Mouse (Mus musculus) lung, postnatal 4 days (tissue): ENCODE measurements around the gene Akap9.
"Not testable (repeated sequence)": the region's sequence is repeated elsewhere in the genome, so short reads cannot be mapped to it uniquely, and the experiment has no call there.

Experiments used
- DNase-seq, 2 experiments: peaks; one replicate each; pipeline ENCODE4 v3.0.0; 2021

Gene Akap9

GRCm38 (mm10) chr5:3970936-3971335 is 43.1 kb downstream of the Akap9 start:
- DNase-seq = no peak

DNA sequence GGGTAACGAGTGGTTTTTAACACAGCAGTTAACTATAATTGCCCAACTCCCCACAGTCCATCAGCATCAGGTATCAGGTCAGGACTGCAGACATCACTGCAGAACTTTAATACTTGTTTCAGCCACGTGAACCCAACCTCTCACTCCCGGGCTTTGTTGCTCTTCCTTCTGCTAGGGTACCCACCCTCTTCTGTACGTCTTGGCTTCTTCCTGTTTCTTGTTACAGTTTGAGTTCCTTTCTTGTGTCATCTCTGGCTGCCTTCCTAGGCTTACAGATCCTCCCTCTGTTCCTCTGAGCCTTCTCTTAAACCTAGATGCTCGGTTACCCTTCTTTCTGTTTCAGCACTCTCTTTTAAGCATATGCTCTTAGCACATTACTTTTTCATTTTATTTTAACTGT is 45.9 kb downstream of the Akap9 start:
- no peak for DNase-seq

DNA sequence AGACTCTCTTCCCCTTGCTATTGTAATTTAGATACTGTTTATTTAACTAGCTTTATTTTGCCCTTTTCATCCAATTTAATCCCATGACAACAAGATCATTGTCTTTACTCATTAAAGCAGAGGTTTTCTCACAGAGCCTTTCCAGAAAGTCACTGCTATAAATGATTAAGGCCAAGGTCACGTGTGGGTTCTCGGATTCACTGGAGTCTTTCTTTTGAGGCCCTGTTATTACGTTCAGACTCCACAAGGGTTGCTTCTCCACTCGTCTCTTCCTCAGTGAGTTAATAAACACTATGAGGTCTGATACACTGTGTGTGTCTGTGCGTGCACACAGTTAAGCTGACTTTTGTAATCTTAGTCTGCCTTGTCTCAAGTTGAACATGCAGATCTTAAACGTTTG is 47.0 kb downstream of the Akap9 start:
- DNase-seq = no peak

GRCm38 (mm10) chr5:3976111-3976510 is 48.3 kb downstream of the Akap9 start:
- DNase-seq = no peak

DNA sequence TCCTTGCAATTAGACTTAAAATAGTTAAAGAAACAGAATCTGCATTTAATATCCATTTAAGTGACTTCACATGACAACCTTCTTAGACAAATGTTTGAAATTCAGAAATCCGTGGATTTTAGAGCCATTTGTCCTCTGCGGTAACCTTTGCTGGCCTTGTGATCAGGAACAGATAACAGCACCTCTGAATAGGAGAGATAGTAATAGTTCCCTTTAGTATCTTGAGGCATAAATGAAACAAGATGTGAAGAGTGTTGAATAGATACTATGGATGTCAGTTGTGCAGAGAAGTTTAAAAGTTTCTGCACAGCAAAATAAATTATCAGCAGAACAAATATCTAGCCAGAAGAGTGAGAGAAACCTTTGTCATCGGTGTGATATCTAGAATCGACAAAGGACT is 50.0 kb downstream of the Akap9 start:
- DNase-seq = no peak

DNA sequence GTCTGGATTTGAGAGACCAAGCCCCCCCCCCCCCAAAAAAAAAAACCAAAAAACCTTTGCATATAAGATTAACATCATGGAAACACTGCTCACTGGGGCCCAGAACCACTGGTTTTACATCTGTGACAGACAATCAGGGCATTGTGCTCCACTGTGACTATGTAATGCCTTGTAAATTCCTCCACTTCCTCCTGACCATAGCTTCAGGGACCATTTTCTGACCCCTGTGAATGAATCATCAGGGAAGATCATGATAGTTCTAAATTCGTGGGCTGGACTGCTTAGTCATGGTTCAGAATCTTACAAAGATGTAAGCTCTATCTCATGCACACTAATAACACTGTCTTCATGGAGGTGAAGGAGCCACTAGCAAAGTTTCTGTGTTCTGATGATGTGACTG is 61.8 kb downstream of the Akap9 start:
- DNase-seq = no peak

GRCm38 (mm10) chr5:3990499-3990898 is 62.6 kb downstream of the Akap9 start:
- no peak for DNase-seq

DNA sequence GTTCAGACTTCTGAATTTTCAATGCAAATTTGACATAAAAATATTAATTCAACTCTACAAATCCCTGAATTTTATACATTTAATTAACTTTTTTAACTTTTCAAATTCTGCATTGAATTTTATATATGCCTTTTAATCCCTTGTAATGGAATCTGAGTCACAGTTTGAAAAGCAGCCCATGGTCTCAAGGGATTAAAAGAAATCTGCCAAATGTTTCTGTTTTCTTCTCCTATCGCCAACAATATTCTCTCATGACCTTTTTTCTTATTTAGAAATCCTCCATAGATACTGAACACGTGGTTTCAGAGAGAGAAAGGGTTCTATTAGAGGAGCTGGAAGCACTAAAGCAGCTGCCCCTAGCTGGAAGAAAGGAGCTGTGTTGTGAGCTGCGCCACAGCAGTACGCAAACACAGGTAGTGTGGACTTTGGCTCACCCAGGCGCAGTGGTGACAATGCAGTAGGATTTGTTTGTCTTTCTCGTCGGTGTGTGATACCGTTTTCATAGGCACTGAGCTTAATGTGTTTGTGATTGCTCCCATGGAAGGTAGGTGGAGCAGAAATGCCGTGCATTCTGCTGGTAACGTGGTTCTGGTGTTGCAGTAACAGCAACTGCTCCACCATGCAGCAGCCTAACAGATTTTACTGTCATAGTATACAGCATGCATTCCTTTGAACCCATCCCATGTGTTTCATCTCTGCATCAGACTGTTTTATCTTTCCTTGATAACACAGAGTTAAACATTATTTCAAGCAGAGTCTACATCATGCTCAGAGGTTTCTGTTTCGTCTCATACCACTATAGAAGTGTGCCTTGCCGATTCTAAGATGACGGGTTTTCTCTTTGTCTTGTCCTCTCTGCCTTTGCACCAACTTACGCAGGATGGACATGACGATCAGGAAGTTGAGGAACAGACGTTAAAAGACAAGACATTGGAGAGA is 76.9 kb downstream of the Akap9 start:
- DNase-seq = no peak

GRCm38 (mm10) chr5:4006606-4007005 is 78.8 kb downstream of the Akap9 start:
- no peak for DNase-seq

DNA sequence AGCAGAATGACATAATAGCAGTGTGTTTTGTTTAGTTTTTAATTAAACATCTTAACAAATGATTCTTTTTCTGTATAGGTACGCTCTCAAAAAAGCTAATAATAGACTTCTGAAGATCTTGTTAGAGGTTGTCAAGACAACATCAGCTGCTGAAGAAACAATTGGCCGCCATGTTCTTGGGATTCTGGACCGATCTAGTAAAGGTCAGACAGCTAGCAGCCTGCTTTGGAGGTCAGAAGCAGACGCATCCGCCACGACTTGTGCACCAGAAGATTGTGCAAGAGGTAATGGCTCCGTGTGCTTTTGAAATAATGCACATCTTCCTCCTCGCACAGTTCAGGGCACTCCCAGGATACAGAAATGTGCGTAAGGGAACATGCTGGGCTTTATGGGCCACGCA is 80.4 kb downstream of the Akap9 start:
- no peak for DNase-seq

DNA sequence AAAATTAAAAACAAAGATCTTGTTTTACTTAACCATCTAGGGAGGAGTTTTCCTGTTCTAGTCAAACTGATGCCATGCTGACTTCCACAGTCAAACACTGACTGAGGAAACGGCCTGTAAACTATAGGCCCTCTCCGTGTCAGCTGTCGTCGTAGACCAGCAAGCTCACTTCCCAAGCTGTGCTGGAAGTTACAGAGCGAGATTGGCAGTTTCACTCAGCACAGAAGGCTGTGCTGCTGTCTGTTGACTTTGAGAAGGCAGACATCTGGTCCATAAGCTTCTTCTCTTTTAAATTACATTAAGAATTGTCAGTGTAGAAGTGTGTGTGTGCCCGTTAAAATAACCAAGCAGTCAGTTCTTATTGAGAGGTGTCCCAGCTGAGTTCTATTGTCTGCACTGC is 81.7 kb downstream of the Akap9 start:
- no peak for DNase-seq

DNA sequence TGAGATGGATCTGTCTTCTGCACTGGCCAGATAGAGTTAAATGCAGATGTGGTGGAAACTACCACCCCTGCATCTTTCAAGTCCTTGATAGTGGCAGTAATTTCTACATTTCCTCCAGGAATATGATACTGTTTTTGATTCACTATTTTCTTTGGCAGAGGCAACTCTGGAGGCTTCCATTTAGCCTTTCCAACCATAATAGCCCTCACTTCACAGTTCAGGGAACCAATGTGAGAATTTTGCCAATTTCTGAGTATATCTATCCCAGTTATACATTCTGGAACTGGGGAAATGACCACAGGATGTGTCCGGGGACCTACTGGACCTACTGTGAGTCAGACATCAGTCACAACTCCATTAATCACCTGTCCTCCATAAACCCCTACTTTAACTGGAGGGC is 89.8 kb downstream of the Akap9 start:
- not testable (repeated sequence) for DNase-seq

GRCm38 (mm10) chr5:4019377-4019776 is 91.5 kb downstream of the Akap9 start:
- no peak for DNase-seq

GRCm38 (mm10) chr5:4020018-4020417 is 92.2 kb downstream of the Akap9 start:
- DNase-seq = no peak

DNA sequence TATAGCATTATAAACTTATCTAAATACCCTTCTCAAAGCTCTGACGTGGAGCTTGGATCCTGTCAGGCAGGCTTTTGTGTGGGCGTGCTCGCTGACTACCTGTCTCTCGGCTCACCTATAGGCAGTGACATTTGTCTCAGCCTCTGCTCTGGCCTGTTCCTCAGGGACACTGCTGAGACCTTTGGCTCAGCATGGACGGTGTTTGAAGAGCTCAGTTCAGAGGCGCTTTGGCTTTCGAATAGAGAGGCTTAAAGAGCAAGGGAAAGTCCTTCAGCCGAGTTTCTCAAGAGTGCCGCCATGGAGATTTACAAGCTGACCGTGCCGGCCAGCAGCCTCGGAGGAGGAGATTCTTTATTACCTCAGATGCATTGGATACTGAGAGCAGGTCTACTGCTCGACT is 95.3 kb downstream of the Akap9 start:
- DNase-seq = no peak

GRCm38 (mm10) chr5:4023742-4024681 is 96.2 kb downstream of the Akap9 start:
- DNase-seq = peak in 1 of 2 experiments; percentile 28

- no peak for DNase-seq
Observed at GRCm38 (mm10) chr5:4024727-4025126, 96.9 kb downstream of the Akap9 start.

- not testable (repeated sequence) for DNase-seq
Observed at GRCm38 (mm10) chr5:4026336-4026735, 98.5 kb downstream of the Akap9 start.

GRCm38 (mm10) chr5:4028486-4029173 is 100.8 kb downstream of the Akap9 start:
- no peak for DNase-seq

DNA sequence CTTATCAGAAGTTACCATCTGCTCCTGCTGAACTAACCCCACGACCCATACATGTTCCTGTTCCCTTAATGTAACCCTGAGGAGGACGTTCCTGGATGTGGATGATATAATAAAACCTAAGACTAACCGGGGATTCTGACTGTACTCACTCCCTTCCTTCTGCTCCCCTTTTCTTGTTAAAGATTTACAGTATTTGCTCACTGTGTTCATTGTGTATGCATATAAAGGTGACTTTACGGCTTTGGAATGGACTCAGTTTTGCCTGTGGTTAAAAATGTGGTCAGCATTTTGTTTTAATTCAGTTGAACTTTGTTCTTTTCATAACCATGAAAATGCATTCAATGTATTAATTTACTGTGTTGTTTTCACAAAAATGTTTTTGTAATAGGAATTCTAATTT is 104.0 kb downstream of the Akap9 start:
- DNase-seq = no peak

DNA sequence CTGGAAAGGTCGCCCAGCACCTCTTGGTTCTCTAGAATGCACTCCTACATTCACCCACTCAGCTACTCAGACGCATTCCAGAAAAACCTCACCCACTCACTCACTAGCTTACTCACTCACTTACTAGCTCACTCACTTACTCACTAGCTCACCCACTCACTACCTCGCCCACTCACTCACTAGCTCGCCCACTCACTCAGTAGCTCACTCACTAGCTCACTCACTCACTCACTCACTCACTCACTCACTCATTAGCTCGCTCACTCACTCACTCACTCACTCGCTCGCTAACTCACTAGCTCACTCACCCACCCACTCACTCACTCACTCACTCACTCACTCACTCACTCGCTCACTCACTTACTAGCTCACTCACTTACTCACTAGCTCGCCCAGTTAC is 108.8 kb downstream of the Akap9 start:
- DNase-seq = no peak

DNA sequence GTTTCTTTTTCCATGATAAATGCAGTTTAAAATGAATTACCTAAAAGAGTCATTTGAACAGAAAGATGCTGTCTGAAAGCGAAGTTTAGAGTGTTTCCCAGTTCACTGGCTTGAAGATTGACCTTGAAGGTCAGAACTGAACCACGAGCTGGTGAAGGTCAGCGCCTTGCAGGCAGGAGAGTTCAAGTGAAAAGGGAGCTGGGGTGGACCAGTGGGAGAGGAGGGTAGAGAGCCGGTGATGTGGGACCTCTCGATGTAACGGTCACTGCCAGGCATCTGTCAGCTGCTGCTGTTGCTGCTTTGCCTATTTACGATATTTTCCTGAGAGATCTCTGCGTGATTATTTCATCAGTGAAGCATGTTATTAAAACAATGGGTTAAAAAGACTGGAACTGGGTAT is 111.5 kb downstream of the Akap9 start:
- no peak for DNase-seq

DNA sequence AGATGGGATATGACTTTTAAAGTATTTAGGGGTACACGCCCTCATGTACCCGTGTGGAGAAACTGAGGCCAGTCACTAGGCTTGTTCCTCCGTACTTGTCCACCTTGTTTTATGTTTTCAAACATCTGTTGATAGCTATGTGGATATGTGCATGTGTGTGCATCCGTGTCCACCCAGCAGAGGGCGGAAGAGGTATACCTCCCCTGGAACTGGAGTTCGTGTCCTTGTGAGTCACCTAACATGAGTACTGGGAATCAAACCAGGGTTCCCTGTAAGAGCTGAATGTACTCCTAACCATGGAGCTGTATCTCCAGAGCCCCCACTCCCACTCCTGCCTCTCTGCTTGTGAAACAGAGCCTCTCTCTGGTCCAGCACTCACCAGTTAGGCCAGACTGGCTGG is 112.5 kb downstream of the Akap9 start:
- DNase-seq = no peak
